Mouse (Mus musculus) limb, embryonic 14.5 days (tissue): ENCODE data around the gene Taco1. TPM values are rescaled to one million over a fixed set of nuclear protein-coding genes. Genes with fewer than 3 reads are reported as not detected.
"Not testable (repeated sequence)": the region's sequence is repeated elsewhere in the genome, so short reads cannot be mapped to it uniquely, and the experiment has no call there.

ENCODE experiments used
- ATAC-seq: fragments of 200-750 bp; cut with Nextera tagmentation; 2 replicates; pipeline ENCODE4 v1.8.0; 2017; ENCODE audit warnings: low read depth, moderate number of reproducible peaks, moderate TSS enrichment; ENCODE audit not compliant: low FRiP score
- DNase-seq: peaks from one replicate; pipeline ENCODE4 v3.0.0-alpha.2; 2015; ENCODE audit warnings: low spot score
- H3K27ac ChIP-seq: fragments of 300-500 bp; sonication (generic); replicated peaks from 2 replicates; pipeline ENCODE4 v1.5.1; 2014; ENCODE audit warnings: low read depth, mild to moderate bottlenecking, low read length, moderate library complexity, mixed read lengths
- H3K27me3 ChIP-seq: fragments of 300-500 bp; sonication (generic); 2 replicates; pipeline ENCODE4 v1.6.1; 2014; ENCODE audit warnings: low read length, mixed read lengths; ENCODE audit not compliant: control insufficient read depth, insufficient read depth
- H3K36me3 ChIP-seq: fragments of 300-500 bp; sonication (generic); 2 replicates; pipeline ENCODE4 v1.6.1; 2014; ENCODE audit warnings: mild to moderate bottlenecking, low read length, moderate library complexity, mixed read lengths; ENCODE audit not compliant: control insufficient read depth, insufficient read depth
- H3K4me1 ChIP-seq: fragments of 300-500 bp; sonication (generic); 2 replicates; pipeline ENCODE4 v1.6.1; 2014; ENCODE audit warnings: antibody characterized with exemption, low read length, mixed read lengths; ENCODE audit not compliant: control insufficient read depth, insufficient read depth
- H3K4me2 ChIP-seq: fragments of 300-500 bp; sonication (generic); replicated peaks from 2 replicates; pipeline ENCODE4 v1.6.1; 2014; ENCODE audit warnings: low read depth, mild to moderate bottlenecking, low read length, moderate library complexity; ENCODE audit not compliant: severe bottlenecking
- H3K4me3 ChIP-seq: fragments of 300-500 bp; sonication (generic); replicated peaks from 2 replicates; pipeline ENCODE4 v1.5.1; 2014; ENCODE audit warnings: low read length
- H3K9ac ChIP-seq: fragments of 300-500 bp; sonication (generic); 2 replicates; pipeline ENCODE4 v1.6.1; 2014; ENCODE audit warnings: mild to moderate bottlenecking, low read depth, low read length, moderate library complexity; ENCODE audit not compliant: severe bottlenecking
- H3K9me3 ChIP-seq: fragments of 300-500 bp; sonication (generic); 2 replicates; pipeline ENCODE4 v1.6.1; 2016; ENCODE audit warnings: low read length; ENCODE audit not compliant: control insufficient read depth
- POLR2A ChIP-seq: fragments of 200-500 bp; IDR thresholded peaks from 2 replicates; pipeline ENCODE4 v1.8.0; 2012; ENCODE audit warnings: inconsistent platforms, mild to moderate bottlenecking, moderate library complexity, borderline replicate concordance; ENCODE audit not compliant: insufficient read depth, insufficient read length; ENCODE audit errors: extremely low read depth
- WGBS: fragments of 180-500 bp; shearing (Covaris S2); extraction: QIAGEN DNeasy Blood & Tissue Kit; methylation state at CpG from one replicate; pipeline ENCODE4 v1.1.7; 2014; 5-methylcytosine and 5-hydroxymethylcytosine counted together
- polyA plus RNA-seq, 2 experiments: library from polyadenylated mRNA; depleted of rRNA in 1 of 2; stranded (reverse) in 1 of 2; unstranded in 1 of 2; fragments of >200 nt; fragmentation: Nextera tagmentation in 1 of 2; extraction: Ambion mirVana in 1 of 2; gene quantifications; 2 replicates each; pipeline versions ENCODE4 v1.2.1 to v1.2.3; 2012 to 2014

Taco1 gene
- polyA plus RNA-seq, 2 experiments, result 7.4 to 14.5 TPM

DNA sequence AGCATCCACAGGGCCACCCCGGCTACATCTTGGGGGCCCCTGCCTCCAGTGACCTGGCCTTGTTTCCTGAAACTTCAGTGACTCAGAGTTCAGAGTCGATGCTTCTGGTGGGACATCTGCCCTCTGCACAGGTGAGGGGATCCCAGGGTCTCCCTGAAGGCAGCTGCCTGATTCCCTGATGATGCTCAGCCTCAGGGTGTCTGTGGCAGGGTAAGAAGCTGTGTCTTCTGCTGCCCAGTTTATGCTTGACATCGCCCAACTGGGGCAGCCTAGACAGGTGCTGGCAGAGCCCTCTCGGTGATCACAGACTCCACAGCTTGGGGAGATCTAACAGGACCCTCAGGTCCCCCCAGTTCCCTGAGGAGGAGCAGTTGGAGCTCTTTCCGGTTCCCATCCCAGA, 38.3 kb upstream of the Taco1 start:
- H3K4me1 ChIP-seq, result no peaks in the 10 kb centered on the region
- no peak for TF ChIP-seq POLR2A

DNA sequence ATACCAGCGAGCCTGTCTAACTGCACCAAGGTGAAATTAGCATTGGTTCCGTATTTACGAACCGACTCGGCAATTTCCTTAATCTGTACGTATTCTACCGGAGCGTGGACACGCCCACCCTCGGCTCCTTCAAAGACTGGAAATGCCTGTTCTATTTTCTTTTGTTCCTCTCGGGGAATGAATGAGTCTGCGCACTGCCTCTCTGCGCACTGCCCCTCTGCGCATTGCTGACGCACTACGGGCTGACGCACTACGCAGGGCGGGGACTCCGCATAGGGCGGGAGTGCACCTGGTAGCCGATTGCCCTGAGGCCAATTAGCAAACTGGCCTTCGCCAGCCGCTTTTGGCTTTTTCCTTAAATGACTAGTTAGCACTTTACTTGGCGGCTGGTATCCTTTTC, 33.8 kb upstream of the Taco1 start:
- DNase-seq, ATAC-seq, H3K4me2 ChIP-seq, H3K9ac ChIP-seq, H3K27me3 ChIP-seq, H3K27ac ChIP-seq, H3K9me3 ChIP-seq, H3K36me3 ChIP-seq, H3K4me1 ChIP-seq: not testable (repeated sequence)
- H3K4me3 ChIP-seq, result peak overlapping the region; percentile 31
- 43% methylated on average over 2 of the region's 25 CpGs for WGBS

More for the DNA sequence above, 38.3 kb upstream of the Taco1 start:
- Histone ChIP-seq H3K4me2 (no peak overlapping the region), H3K9me3 (no peaks in the 10 kb centered on the region), H3K36me3 (0 out of 2 replicates have a peak, but pooled peaks cover 4% of the 10 kb centered on the region), H3K27me3 (no peaks in the 10 kb centered on the region), H3K4me3 (no peak overlapping the region), H3K9ac (no peak overlapping the region), H3K27ac (no peak overlapping the region)
- DNase-seq (no peak), ATAC-seq (no peak)
- WGBS, result 92% methylated on average over 5 of the region's 5 CpGs

- Histone ChIP-seq H3K27ac (peak overlapping the region; percentile 59), H3K27me3 (no peaks in the 10 kb centered on the region), H3K9me3 (no peaks in the 10 kb centered on the region), H3K4me2 (peak overlapping the region; percentile 40), H3K4me3 (peak overlapping the region; percentile 19), H3K9ac (peak overlapping the region; percentile 1; the same call in 1 of the 2 replicates), H3K36me3 (no peaks in the 10 kb centered on the region), H3K4me1 (peaks cover 12% of the 10 kb centered on the region)
- WGBS, result 30% methylated on average over 11 of the region's 11 CpGs
- ATAC-seq (no peak), DNase-seq (peak; percentile 68)
- TF ChIP-seq POLR2A, result no peak
Observed at GRCm38 (mm10) chr11:106033491-106033919, 32.4 kb upstream of the Taco1 start.

- ATAC-seq (no peak), DNase-seq (no peak)
- Histone ChIP-seq H3K4me2 (no peak overlapping the region), H3K9me3 (no peaks in the 10 kb centered on the region), H3K27me3 (no peaks in the 10 kb centered on the region), H3K9ac (no peak overlapping the region), H3K4me3 (no peak overlapping the region), H3K27ac (no peak overlapping the region), H3K4me1 (peaks cover 13% of the 10 kb centered on the region), H3K36me3 (no peaks in the 10 kb centered on the region)
- 85% methylated on average over 9 of the region's 9 CpGs for WGBS
- TF ChIP-seq POLR2A, result no peak
Observed at GRCm38 (mm10) chr11:106034986-106035385, 30.9 kb upstream of the Taco1 start.

GRCm38 (mm10) chr11:106036548-106037417, 29.1 kb upstream of the Taco1 start, which contains the start of gene Dcaf7:
Dcaf7 (plus strand) TSS chr11:106036872.
- under 1% methylated on average over 54 of the region's 66 CpGs for WGBS
- 0 out of 2 replicates have a peak, but pooled peaks have one; percentile 17 for TF ChIP-seq POLR2A
- DNase-seq (peak; percentile 98), ATAC-seq (peak; percentile 99)
- Histone ChIP-seq H3K4me1 (peaks cover 13% of the 10 kb centered on the region), H3K36me3 (no peaks in the 10 kb centered on the region), H3K9me3 (no peaks in the 10 kb centered on the region), H3K4me3 (peak within 1 kb of the TSS; percentile 99), H3K27ac (peak within 1 kb of the TSS; percentile 86), H3K4me2 (peak within 1 kb of the TSS; percentile 75), H3K9ac (peak within 1 kb of the TSS; percentile 84), H3K27me3 (no peaks in the 10 kb centered on the region)
